Mouse (Mus musculus) lung, embryonic 16.5 days (tissue): Measurements from ENCODE around the gene Ttc41. TPM values are rescaled to one million over a fixed set of nuclear protein-coding genes. Genes with fewer than 3 reads are reported as not detected.

Experiments
- ATAC-seq: fragments of 200-750 bp; cut with Nextera tagmentation; 2 replicates; pipeline ENCODE4 v1.8.0; 2017; ENCODE audit warnings: low read depth, mild to moderate bottlenecking, moderate library complexity
- H3K27ac ChIP-seq: fragments of 300-500 bp; sonication (generic); 2 replicates; pipeline ENCODE4 v1.5.1; 2014; ENCODE audit warnings: mild to moderate bottlenecking, control low read depth, low read length
- H3K27me3 ChIP-seq: fragments of 300-500 bp; sonication (generic); 2 replicates; pipeline ENCODE4 v1.6.1; 2014; ENCODE audit warnings: low read depth, low read length, mixed read lengths; ENCODE audit not compliant: control insufficient read depth, insufficient read depth
- H3K36me3 ChIP-seq: fragments of 300-500 bp; sonication (generic); 2 replicates; pipeline ENCODE4 v1.6.1; 2014; ENCODE audit warnings: low read length; ENCODE audit not compliant: control insufficient read depth, insufficient read depth
- H3K4me1 ChIP-seq: fragments of 300-500 bp; sonication (generic); replicated peaks from 2 replicates; pipeline ENCODE4 v1.6.1; 2014; ENCODE audit warnings: low read length, mixed read lengths; ENCODE audit not compliant: control insufficient read depth, insufficient read depth
- H3K4me2 ChIP-seq: fragments of 300-500 bp; sonication (generic); 2 replicates; pipeline ENCODE4 v1.6.1; 2014; ENCODE audit warnings: low read depth, low read length, control low read depth
- H3K4me3 ChIP-seq: fragments of 300-500 bp; sonication (generic); 2 replicates; pipeline ENCODE4 v1.5.1; 2014; ENCODE audit warnings: mild to moderate bottlenecking, low read length, control low read depth
- H3K9ac ChIP-seq: fragments of 300-500 bp; sonication (generic); 2 replicates; pipeline ENCODE4 v1.6.1; 2014; ENCODE audit warnings: low read length, control low read depth
- H3K9me3 ChIP-seq: fragments of 300-500 bp; sonication (generic); 2 replicates; pipeline ENCODE4 v1.6.1; 2016; ENCODE audit warnings: low read length; ENCODE audit not compliant: control insufficient read depth
- WGBS: fragments of 180-500 bp; shearing (Covaris S2); extraction: QIAGEN DNeasy Blood & Tissue Kit; methylation state at CpG from one replicate; pipeline ENCODE4 v1.1.7; 2014; 5-methylcytosine and 5-hydroxymethylcytosine counted together
- polyA plus RNA-seq: library from polyadenylated mRNA; unstranded; fragments of >200 nt; fragmentation: Nextera tagmentation; extraction: Ambion mirVana; gene quantifications from 2 replicates; pipeline ENCODE4 v1.2.1, GENCODE M21; 2015

The Ttc41 gene
- polyA plus RNA-seq, 1 experiment from 2014 or later, result 1.3 TPM

DNA sequence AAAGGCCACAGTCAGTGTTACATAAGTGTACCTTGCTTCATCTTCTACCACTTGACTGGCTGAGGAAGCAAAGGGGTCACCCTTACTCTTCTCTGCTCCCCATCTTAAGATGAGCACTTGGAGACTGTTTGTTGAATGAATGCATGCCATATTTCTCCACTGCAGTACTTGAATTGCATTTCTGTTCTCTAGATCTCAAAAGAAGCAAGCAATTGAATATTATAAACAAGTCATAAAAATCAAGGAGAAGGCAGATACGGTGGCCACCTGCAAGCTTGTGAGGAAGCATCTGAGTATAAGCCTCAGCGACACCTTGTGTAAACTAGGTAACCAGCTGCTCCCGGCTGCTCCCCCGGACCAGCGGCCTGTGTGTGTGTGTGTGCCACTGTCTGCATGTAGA is 58.1 kb downstream of the Ttc41 start, which contains the start of gene Gm49358:
Gm49358 (plus strand) TSS at position 301 of the 400 bp plus-strand sequence.
- H3K4me2 ChIP-seq, result no peak within 1 kb of the TSS
- no peaks in the 10 kb centered on the region for H3K4me1 ChIP-seq
- no peaks in the 10 kb centered on the region for H3K27me3 ChIP-seq
- H3K27ac ChIP-seq, result no peak within 1 kb of the TSS
- ATAC-seq, result no peak
- no peak within 1 kb of the TSS for H3K9ac ChIP-seq
- no peak within 1 kb of the TSS for H3K4me3 ChIP-seq
- 78% methylated on average over 5 of the region's 5 CpGs for WGBS
- H3K9me3 ChIP-seq, result no peaks in the 10 kb centered on the region
- no peaks in the 10 kb centered on the region for H3K36me3 ChIP-seq

DNA sequence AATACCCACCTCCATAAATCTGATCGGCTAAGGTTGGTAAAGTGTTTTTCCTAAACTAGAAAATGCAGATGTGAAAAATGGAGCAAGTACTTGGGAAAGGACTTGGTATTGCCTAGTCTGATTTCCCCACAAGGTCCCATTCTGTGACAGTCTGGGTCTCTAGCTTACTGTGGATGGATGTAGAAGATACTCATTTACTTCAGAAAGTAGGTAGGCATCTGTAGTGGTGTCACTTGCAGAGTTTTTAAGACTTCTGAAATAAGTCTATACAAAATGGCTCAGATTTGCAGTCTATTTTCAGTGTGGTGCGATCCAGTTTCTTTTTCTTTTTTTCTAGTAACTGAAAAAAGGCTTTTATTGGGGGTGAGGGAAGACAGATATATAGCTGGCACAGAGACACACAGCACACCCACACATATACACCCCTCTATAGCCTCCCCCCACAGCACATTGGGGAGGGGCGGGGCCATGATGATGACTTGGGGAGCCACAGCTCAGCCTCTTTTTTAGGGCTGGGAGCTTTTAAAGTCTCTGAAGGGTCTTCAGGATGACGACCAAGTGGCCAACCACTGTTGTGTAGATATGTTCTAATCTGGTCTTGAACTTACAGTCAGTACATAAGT is 59.8 kb downstream of the Ttc41 start:
- no peak overlapping the region for H3K9ac ChIP-seq
- no peak overlapping the region for H3K4me3 ChIP-seq
- no peak overlapping the region for H3K4me2 ChIP-seq
- no peak for ATAC-seq
- WGBS, result 80% methylated on average over 4 of the region's 4 CpGs
- no peaks in the 10 kb centered on the region for H3K9me3 ChIP-seq
- H3K4me1 ChIP-seq, result no peaks in the 10 kb centered on the region
- no peaks in the 10 kb centered on the region for H3K27me3 ChIP-seq
- no peak overlapping the region for H3K27ac ChIP-seq
- H3K36me3 ChIP-seq, result no peaks in the 10 kb centered on the region

DNA sequence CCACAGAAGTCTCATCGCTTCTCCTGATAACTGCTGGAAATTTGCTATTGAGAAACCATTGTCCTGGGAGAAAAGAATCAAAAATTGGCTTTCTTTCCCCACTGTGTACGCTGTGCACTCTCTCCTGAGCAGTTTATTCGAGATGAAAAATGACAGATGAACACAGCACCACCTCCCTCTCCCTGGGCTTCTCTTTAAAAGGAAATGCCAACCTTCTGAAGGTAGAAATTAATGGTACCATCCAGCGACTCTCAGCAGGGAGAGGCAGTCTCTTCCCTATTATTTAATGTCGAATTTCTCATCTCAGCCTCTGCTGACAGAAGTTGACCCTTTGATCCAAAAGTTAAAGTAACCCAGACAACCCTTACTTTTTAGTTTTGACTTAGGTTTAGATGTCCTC is 63.6 kb downstream of the Ttc41 start:
- 56% methylated on average over 5 of the region's 5 CpGs for WGBS
- H3K9ac ChIP-seq, result no peak overlapping the region
- no peaks in the 10 kb centered on the region for H3K9me3 ChIP-seq
- H3K36me3 ChIP-seq, result no peaks in the 10 kb centered on the region
- no peaks in the 10 kb centered on the region for H3K27me3 ChIP-seq
- no peak overlapping the region for H3K4me2 ChIP-seq
- no peaks in the 10 kb centered on the region for H3K4me1 ChIP-seq
- no peak overlapping the region for H3K27ac ChIP-seq
- no peak overlapping the region for H3K4me3 ChIP-seq
- ATAC-seq, result no peak

DNA sequence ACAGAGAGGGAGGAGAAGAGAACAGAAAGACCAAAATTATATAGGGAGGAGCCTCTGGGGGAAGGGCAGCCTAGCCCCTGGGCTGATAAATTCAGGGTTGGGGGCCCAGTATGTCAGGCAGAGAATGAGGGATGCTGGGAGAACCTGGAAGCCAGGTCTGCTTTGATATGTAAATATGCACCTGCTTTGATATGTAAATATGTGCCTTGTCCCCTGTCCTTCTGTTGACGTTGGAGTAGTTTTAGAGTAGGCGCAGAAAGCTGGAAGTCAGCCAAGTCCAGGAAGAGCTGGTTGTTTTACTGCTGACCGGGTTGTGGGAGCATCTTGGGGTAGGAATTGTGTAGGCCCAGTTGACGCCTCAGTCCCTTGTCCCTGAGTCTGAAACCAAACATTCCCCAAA is 64.2 kb downstream of the Ttc41 start:
- Histone ChIP-seq H3K9ac (no peak overlapping the region), H3K9me3 (no peaks in the 10 kb centered on the region), H3K36me3 (no peaks in the 10 kb centered on the region), H3K27me3 (no peaks in the 10 kb centered on the region), H3K4me2 (no peak overlapping the region), H3K4me1 (no peaks in the 10 kb centered on the region), H3K4me3 (no peak overlapping the region), H3K27ac (no peak overlapping the region)
- ATAC-seq, result no peak
- 35% methylated on average over 4 of the region's 4 CpGs for WGBS

DNA sequence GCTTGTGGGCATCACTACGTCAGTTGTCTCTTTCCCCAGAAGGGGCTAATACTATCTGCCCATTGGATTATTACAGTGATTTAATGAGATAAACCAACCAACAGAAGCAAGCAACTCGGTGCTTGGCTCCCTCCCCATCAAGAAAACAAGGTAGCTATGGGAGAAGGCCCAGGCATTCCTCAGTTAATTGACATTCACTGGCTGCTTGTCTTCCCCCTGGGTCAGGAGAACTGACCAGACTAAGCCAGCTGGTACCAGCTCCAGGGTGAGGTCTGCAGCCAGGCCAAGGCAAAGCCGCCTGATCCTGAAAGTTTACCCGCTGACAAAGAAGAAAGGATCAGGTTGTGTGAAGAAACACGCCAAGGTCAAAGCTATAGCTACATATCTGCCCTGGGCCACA is 66.1 kb downstream of the Ttc41 start:
- Histone ChIP-seq H3K9ac (no peak overlapping the region), H3K4me1 (no peaks in the 10 kb centered on the region), H3K4me3 (no peak overlapping the region), H3K36me3 (no peaks in the 10 kb centered on the region), H3K9me3 (no peaks in the 10 kb centered on the region), H3K4me2 (no peak overlapping the region), H3K27ac (no peak overlapping the region), H3K27me3 (no peaks in the 10 kb centered on the region)
- ATAC-seq, result no peak
- WGBS, result 78% methylated on average over 5 of the region's 5 CpGs

DNA sequence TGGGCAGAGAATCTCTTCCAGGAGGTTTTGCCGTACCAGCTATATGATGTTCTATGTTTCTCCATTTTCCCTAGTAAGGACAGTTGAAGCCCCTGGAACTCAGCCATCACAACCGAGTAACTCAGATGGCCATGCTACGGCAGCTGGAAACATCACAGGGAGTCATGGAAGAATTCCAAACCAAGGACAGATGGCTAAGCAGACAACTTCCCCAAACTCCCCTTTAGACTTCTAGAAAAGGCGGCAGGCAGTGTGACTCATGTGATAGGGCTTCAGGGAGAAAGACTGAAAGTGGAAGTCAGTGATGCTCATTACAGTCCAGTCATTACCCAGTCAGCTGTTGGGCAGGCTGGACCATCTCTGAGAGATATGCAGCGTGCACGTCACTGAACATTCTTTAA is 66.6 kb downstream of the Ttc41 start:
- Histone ChIP-seq H3K27me3 (no peaks in the 10 kb centered on the region), H3K9me3 (no peaks in the 10 kb centered on the region), H3K4me3 (no peak overlapping the region), H3K27ac (no peak overlapping the region), H3K4me2 (no peak overlapping the region), H3K9ac (no peak overlapping the region), H3K4me1 (no peaks in the 10 kb centered on the region), H3K36me3 (no peaks in the 10 kb centered on the region)
- ATAC-seq, result 0 out of 2 replicates have a peak, but pooled peaks have one; percentile 34
- 50% methylated on average over 6 of the region's 6 CpGs for WGBS

DNA sequence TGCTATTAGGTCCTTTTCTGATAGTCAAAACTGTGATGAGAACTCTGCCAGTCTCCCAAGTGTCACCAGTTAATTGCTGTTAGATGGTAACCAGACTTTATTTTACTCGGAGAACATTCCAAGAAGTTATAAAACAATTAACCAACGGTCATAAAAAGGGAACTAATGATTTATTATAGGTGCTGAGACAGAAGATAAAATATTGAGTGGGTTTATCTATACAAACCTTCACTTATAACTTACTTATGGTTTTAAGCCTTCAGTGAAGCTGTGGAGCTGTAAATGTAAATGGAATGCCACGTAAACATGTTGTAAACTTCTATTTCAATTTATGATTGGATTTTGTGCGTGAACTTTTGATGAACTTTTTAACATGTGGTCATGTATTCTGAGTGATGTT is 67.7 kb downstream of the Ttc41 start:
- no peak overlapping the region for H3K27ac ChIP-seq
- H3K4me3 ChIP-seq, result no peak overlapping the region
- peaks cover 5% of the 10 kb centered on the region for H3K4me1 ChIP-seq
- no peaks in the 10 kb centered on the region for H3K9me3 ChIP-seq
- no peak overlapping the region for H3K4me2 ChIP-seq
- 48% methylated on average over 4 of the region's 4 CpGs for WGBS
- H3K27me3 ChIP-seq, result no peaks in the 10 kb centered on the region
- no peaks in the 10 kb centered on the region for H3K36me3 ChIP-seq
- no peak for ATAC-seq
- no peak overlapping the region for H3K9ac ChIP-seq

DNA sequence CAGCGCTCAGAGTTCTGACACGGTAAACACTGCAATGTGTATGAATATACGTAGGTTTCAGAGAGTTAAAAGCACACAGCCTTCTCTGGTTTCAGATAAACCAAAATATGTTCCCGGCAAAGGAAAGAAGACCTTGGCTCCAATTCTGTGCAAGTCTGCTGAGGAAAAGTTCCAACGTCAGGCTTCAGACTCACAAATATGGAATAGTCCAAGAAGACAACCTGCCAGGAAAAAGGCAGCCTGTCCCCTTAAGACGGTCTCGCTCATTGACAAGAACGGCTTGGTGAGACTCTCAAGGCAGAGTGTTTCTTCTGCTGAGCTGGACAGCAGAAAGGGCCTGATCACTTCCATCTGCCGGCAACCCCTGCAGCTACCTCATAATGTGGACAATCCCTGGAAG is 70.7 kb downstream of the Ttc41 start:
- no peak overlapping the region for H3K27ac ChIP-seq
- WGBS, result 67% methylated on average over 9 of the region's 9 CpGs
- ATAC-seq, result no peak

DNA sequence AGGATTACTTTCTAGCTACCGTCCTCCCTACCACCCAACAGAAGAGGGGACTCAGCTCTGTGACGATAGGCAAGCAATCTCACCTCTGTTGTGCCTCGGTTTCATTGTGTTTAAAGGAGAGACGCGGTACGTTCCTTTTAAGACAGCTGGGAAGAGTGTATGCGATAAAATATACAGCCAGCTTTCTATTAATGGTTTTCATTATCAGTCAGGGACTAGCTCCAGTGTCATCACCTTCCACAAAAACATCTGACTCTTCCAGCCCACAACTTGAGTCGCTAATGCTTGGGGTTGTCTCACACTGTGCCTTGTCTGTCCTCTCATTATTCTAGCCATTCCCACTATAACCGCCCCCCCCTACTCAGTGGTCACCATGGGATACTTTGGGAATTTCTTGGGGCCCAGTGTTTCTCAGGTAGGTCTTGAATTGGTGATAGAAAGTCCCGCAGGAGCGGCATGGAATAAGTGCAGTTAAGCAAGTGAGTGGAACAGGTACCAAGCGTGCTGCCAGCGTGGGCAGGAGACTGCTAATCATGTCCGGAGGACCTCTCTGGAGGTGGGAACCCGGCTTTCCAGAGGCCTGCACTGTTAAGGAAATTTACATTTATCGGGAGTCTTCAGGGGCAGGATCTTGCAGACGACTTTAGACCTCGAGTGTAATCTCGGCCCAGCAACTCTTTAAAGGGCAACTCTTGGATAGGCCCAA is 72.2 kb downstream of the Ttc41 start:
- ATAC-seq, result no peak
- Histone ChIP-seq H3K27me3 (no peaks in the 10 kb centered on the region), H3K9me3 (no peaks in the 10 kb centered on the region), H3K4me1 (peaks cover 17% of the 10 kb centered on the region), H3K4me2 (peak overlapping the region; percentile 99), H3K4me3 (peak overlapping the region; percentile 78), H3K9ac (peak overlapping the region; percentile 74), H3K27ac (peak overlapping the region; percentile 75), H3K36me3 (no peaks in the 10 kb centered on the region)
- 39% methylated on average over 19 of the region's 19 CpGs for WGBS

More for the DNA sequence above, 70.7 kb downstream of the Ttc41 start:
- no peak overlapping the region for H3K4me2 ChIP-seq
- no peak overlapping the region for H3K4me3 ChIP-seq
- no peak overlapping the region for H3K9ac ChIP-seq
- no peaks in the 10 kb centered on the region for H3K36me3 ChIP-seq
- H3K9me3 ChIP-seq, result no peaks in the 10 kb centered on the region
- H3K4me1 ChIP-seq, result peaks cover 13% of the 10 kb centered on the region
- H3K27me3 ChIP-seq, result no peaks in the 10 kb centered on the region
